Mouse (Mus musculus) hindbrain, embryonic 10.5 days (tissue): Measurements from ENCODE around the gene Ppfibp1. TPM values are rescaled to one million over a fixed set of nuclear protein-coding genes. Genes with fewer than 3 reads are reported as not detected.

Source experiments
- DNase-seq: peaks from one replicate; pipeline ENCODE4 v3.0.0-alpha.2; 2017; ENCODE audit warnings: low spot score
- H3K27ac ChIP-seq: fragments of 300-500 bp; sonication (generic); 2 replicates; pipeline ENCODE4 v1.5.1; 2016; ENCODE audit warnings: mild to moderate bottlenecking, moderate library complexity
- H3K27me3 ChIP-seq: fragments of 300-500 bp; sonication (generic); 2 replicates; pipeline ENCODE4 v1.6.1; 2016; ENCODE audit warnings: mild to moderate bottlenecking; ENCODE audit not compliant: poor library complexity, insufficient read depth, severe bottlenecking
- H3K36me3 ChIP-seq: fragments of 300-500 bp; sonication (generic); 2 replicates; pipeline ENCODE4 v1.6.1; 2016; ENCODE audit warnings: mild to moderate bottlenecking, moderate library complexity
- H3K4me1 ChIP-seq: fragments of 300-500 bp; sonication (generic); replicated peaks from 2 replicates; pipeline ENCODE4 v1.6.1; 2016; ENCODE audit warnings: mild to moderate bottlenecking
- H3K4me3 ChIP-seq: fragments of 300-500 bp; sonication (generic); 2 replicates; pipeline ENCODE4 v1.5.1; 2016; ENCODE audit warnings: mild to moderate bottlenecking, moderate library complexity
- H3K9me3 ChIP-seq: fragments of 300-500 bp; sonication (generic); 2 replicates; pipeline ENCODE4 v1.6.1; 2016; ENCODE audit warnings: mild to moderate bottlenecking, moderate library complexity
- WGBS: fragments of 180-500 bp; shearing (Covaris S2); methylation state at CpG from one replicate; pipeline ENCODE4 v1.1.7; 2016; 5-methylcytosine and 5-hydroxymethylcytosine counted together
- polyA plus RNA-seq: library from polyadenylated mRNA; unstranded; fragments of >200 nt; fragmentation: Nextera tagmentation; extraction: Ambion mirVana; gene quantifications from 2 replicates; pipeline ENCODE4 v1.2.1, GENCODE M21; 2016

The Ppfibp1 gene
- polyA plus RNA-seq, 1 experiment from 2014 or later = 26.8 TPM

GRCm38 (mm10) chr6:146973830-146974229, 85.5 kb downstream of the Ppfibp1 start:
- no peak for DNase-seq
- Histone ChIP-seq H3K4me3 (no peak overlapping the region), H3K9me3 (no peaks in the 10 kb centered on the region), H3K4me1 (0 out of 2 replicates have a peak, but pooled peaks cover under 1% of the 10 kb centered on the region), H3K27ac (no peak overlapping the region), H3K36me3 (no peaks in the 10 kb centered on the region), H3K27me3 (no peaks in the 10 kb centered on the region)

- no peak for DNase-seq
- no peaks in the 10 kb centered on the region; the same call in 1 of the 2 replicates for H3K36me3 ChIP-seq
Observed at GRCm38 (mm10) chr6:146976446-146976845, 88.2 kb downstream of the Ppfibp1 start.

GRCm38 (mm10) chr6:146978691-146979114, 90.4 kb downstream of the Ppfibp1 start:
- DNase-seq = no peak
- no peak overlapping the region for H3K27ac ChIP-seq
- H3K36me3 ChIP-seq = peaks cover 2% of the 10 kb centered on the region; the same call in 1 of the 2 replicates
- no peaks in the 10 kb centered on the region for H3K27me3 ChIP-seq
- WGBS = 72% methylated on average over 5 of the region's 5 CpGs
- H3K9me3 ChIP-seq = no peaks in the 10 kb centered on the region
- no peak overlapping the region for H3K4me3 ChIP-seq
- peaks cover 15% of the 10 kb centered on the region; the same call in 1 of the 2 replicates for H3K4me1 ChIP-seq

More at GRCm38 (mm10) chr6:146976446-146976845, 88.2 kb downstream of the Ppfibp1 start:
- Histone ChIP-seq H3K27ac (no peak overlapping the region), H3K4me3 (no peak overlapping the region), H3K27me3 (no peaks in the 10 kb centered on the region), H3K9me3 (no peaks in the 10 kb centered on the region), H3K4me1 (peaks cover 15% of the 10 kb centered on the region; the same call in 1 of the 2 replicates)
- WGBS = 89% methylated on average over 8 of the region's 8 CpGs

DNA sequence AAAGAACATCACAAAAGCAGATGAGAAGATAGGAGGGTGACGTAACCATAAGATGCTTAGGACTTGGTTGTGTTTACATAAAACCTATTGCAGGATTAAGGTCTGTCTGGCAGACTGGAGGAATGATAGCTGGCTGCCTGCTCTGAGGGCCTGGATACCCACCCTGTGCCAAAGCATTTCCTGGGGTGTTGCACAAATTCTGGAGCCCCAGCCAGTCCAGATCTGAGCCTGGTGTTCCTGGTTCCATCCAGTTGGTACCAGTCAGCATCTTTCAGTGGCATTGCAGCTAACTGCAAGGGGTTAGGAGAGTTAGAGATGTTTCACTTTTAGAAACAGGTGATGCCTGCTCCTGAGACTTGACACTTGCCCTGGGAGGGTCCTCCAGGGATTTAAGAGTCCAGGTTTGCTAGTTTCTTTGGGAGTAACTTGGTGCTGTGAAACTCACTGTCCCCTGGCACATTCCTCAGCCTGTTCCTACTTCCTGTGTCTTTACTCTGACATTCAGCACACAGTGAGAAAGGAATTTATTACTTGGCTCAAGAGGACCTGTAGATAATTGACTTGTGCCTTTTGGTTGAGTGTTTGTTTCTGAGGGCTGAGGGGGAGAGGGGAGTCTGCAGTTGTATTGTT, 90.9 kb downstream of the Ppfibp1 start:
- H3K4me1 ChIP-seq = peaks cover 15% of the 10 kb centered on the region; the same call in 1 of the 2 replicates
- no peaks in the 10 kb centered on the region for H3K27me3 ChIP-seq
- 73% methylated on average over 1 of the region's 1 CpGs for WGBS
- DNase-seq = no peak
- no peak overlapping the region for H3K4me3 ChIP-seq
- H3K9me3 ChIP-seq = no peaks in the 10 kb centered on the region
- H3K27ac ChIP-seq = no peak overlapping the region
- H3K36me3 ChIP-seq = peaks cover 2% of the 10 kb centered on the region; the same call in 1 of the 2 replicates

DNA sequence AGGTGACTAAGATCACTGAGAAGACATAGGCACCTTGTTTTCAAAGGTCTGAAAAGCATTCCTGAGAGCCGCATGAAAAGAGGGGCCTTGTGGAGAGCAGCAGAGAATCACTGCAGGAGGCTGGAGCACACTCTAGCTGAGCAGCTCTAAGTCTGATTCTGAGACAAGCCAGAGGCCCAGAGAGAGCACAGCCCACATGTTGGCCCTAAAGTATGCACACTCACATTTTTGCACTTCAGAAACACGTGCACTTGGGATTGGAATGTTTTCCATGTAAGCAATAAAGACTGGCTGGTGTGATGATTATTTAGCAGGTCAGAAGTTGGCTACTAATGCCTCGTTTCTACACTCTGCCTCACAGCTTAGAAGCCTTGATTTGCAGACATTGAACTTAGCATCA, 91.7 kb downstream of the Ppfibp1 start:
- Histone ChIP-seq H3K4me1 (peaks cover 15% of the 10 kb centered on the region; the same call in 1 of the 2 replicates), H3K36me3 (peaks cover 2% of the 10 kb centered on the region; the same call in 1 of the 2 replicates), H3K9me3 (no peaks in the 10 kb centered on the region), H3K27me3 (no peaks in the 10 kb centered on the region), H3K4me3 (no peak overlapping the region), H3K27ac (no peak overlapping the region)
- DNase-seq = no peak
- WGBS = 45% methylated on average over 3 of the region's 3 CpGs

GRCm38 (mm10) chr6:146981249-146981835, 93.1 kb downstream of the Ppfibp1 start:
- H3K27ac ChIP-seq = no peak overlapping the region
- no peaks in the 10 kb centered on the region for H3K27me3 ChIP-seq
- 56% methylated on average over 1 of the region's 1 CpGs for WGBS
- H3K9me3 ChIP-seq = no peaks in the 10 kb centered on the region
- H3K4me1 ChIP-seq = peaks cover 15% of the 10 kb centered on the region; the same call in 1 of the 2 replicates
- H3K36me3 ChIP-seq = peaks cover 2% of the 10 kb centered on the region; the same call in 1 of the 2 replicates
- H3K4me3 ChIP-seq = no peak overlapping the region
- DNase-seq = no peak

DNA sequence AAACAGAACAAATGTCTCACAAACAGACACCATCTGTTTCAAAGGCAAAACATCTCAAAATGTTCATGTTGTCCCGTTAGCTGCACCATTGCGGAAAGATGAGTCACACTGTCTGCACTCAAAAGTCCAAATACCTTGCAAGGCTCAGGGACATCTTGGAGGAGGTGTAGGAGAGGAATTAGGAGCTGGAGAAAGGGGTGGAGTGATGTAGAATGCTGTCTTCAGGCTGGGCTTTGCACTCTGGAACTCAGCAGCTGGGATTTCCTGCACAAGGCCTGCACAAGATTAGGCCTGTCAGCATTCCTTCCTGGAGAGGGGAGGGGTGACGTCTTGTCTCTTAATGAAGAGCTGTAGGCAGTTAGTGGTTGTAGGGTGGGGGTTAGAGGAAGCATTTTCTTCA, 96.3 kb downstream of the Ppfibp1 start:
- 79% methylated on average over 3 of the region's 3 CpGs for WGBS

DNA sequence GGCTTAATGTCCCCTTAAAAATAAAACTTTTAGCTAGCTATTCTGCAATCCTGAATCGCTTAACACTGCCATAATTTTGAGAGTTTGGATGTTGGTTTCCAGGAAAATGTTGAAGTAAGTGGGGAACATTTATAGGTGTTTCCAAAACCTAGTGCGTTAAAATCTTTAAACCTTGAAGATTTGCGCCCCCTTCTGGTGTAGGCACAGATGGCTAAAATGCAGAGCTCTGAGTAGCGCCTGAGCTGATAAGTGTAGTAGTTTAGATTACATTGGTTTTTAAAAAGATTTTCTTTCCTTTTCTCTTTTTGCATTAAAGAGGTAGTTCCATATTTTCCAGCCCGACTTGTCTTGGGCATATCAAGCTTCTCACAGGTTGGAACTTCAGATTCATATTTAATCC, 105.9 kb downstream of the Ppfibp1 start:
- DNase-seq = peak; percentile 18
- Histone ChIP-seq H3K36me3 (peaks cover 11% of the 10 kb centered on the region), H3K27me3 (no peaks in the 10 kb centered on the region), H3K27ac (no peak overlapping the region), H3K4me3 (no peak overlapping the region), H3K4me1 (no peaks in the 10 kb centered on the region), H3K9me3 (no peaks in the 10 kb centered on the region)
- 48% methylated on average over 5 of the region's 5 CpGs for WGBS

More for the DNA sequence above, 96.3 kb downstream of the Ppfibp1 start:
- Histone ChIP-seq H3K9me3 (no peaks in the 10 kb centered on the region), H3K4me3 (no peak overlapping the region), H3K27me3 (no peaks in the 10 kb centered on the region), H3K36me3 (peaks cover 2% of the 10 kb centered on the region; the same call in 1 of the 2 replicates), H3K27ac (no peak overlapping the region), H3K4me1 (peaks cover 7% of the 10 kb centered on the region; the same call in 1 of the 2 replicates)
- no peak for DNase-seq

DNA sequence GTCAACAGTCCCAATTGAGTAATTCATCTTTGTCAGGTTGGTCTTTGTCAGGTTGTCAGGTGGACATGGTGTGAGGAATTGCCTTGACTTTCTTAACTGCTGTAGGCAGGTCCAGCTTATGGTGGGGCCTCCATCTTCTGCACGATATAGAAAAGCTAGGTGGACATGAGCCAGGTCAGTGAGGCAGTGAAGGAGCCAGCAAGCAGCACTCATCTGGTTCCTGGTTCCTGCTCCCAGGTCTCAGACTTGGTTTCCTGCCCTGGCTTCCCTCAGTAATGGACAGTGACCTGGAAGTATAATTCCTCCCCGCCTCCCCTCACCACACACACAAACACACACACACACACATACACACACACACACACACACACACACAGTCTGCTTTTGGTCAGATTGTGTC, 107.1 kb downstream of the Ppfibp1 start:
- WGBS = 89% methylated on average over 2 of the region's 2 CpGs

GRCm38 (mm10) chr6:146995878-146996277, 107.6 kb downstream of the Ppfibp1 start:
- Histone ChIP-seq H3K4me1 (no peaks in the 10 kb centered on the region), H3K36me3 (peaks cover 18% of the 10 kb centered on the region), H3K4me3 (no peak overlapping the region), H3K9me3 (no peaks in the 10 kb centered on the region), H3K27me3 (no peaks in the 10 kb centered on the region), H3K27ac (no peak overlapping the region)
- WGBS = 86% methylated on average over 6 of the region's 6 CpGs
- DNase-seq = no peak

More for the DNA sequence above, 107.1 kb downstream of the Ppfibp1 start:
- H3K9me3 ChIP-seq = no peaks in the 10 kb centered on the region
- peaks cover 14% of the 10 kb centered on the region for H3K36me3 ChIP-seq
- H3K4me1 ChIP-seq = no peaks in the 10 kb centered on the region
- no peak overlapping the region for H3K27ac ChIP-seq
- no peaks in the 10 kb centered on the region for H3K27me3 ChIP-seq
- DNase-seq = no peak
- no peak overlapping the region for H3K4me3 ChIP-seq

DNA sequence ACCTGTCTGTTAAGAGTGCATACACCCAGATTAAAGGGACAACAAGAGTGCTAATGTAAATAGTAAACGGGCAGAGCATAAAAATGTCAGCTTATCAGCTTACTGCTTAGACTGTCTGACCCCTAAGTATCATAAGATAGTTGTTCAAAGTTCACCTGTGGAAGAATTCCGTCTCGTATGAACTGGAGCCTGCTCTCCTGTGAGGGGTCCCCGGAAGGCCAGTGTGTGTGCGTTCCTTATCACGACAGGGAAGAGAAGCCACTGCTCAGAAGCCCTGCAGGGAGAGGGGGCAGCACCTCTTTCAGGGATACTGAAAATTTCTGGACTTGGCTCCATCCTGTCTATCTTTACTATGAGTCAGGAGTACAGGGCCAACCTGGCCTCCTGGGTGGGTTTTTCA, 108.7 kb downstream of the Ppfibp1 start:
- DNase-seq = no peak
- 89% methylated on average over 6 of the region's 6 CpGs for WGBS

DNA sequence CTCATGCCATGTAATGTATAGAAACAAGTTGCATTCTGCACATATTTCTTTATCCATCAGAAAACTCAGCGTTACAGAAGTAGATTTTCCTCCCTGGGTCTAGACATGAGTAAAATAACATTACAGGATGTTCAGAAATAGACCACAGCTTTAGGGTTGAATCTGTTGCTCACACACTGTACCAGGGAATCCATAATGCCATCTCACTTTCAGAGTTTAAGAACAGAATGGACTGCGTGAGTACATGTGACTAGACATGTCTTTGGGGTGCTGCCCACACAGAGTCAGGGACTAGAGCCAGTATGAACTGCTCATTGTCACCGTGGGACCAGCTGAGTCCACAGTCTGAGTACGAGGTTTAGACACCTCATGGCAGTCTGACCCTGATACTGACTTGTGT, 110.4 kb downstream of the Ppfibp1 start:
- H3K27me3 ChIP-seq = no peaks in the 10 kb centered on the region
- no peaks in the 10 kb centered on the region for H3K9me3 ChIP-seq
- H3K36me3 ChIP-seq = peaks cover 39% of the 10 kb centered on the region
- no peak overlapping the region for H3K27ac ChIP-seq
- H3K4me3 ChIP-seq = no peak overlapping the region
- 92% methylated on average over 4 of the region's 4 CpGs for WGBS
- no peak for DNase-seq
- H3K4me1 ChIP-seq = no peaks in the 10 kb centered on the region

More for the DNA sequence above, 108.7 kb downstream of the Ppfibp1 start:
- H3K4me1 ChIP-seq = no peaks in the 10 kb centered on the region
- H3K27me3 ChIP-seq = no peaks in the 10 kb centered on the region
- no peaks in the 10 kb centered on the region for H3K9me3 ChIP-seq
- no peak overlapping the region for H3K4me3 ChIP-seq
- H3K27ac ChIP-seq = no peak overlapping the region
- peaks cover 23% of the 10 kb centered on the region for H3K36me3 ChIP-seq

GRCm38 (mm10) chr6:146999302-146999701, 111.0 kb downstream of the Ppfibp1 start:
- H3K4me3 ChIP-seq = no peak overlapping the region
- H3K9me3 ChIP-seq = no peaks in the 10 kb centered on the region
- no peak for DNase-seq
- WGBS = 89% methylated on average over 9 of the region's 9 CpGs
- peaks cover 44% of the 10 kb centered on the region for H3K36me3 ChIP-seq
- H3K27me3 ChIP-seq = no peaks in the 10 kb centered on the region
- no peak overlapping the region for H3K27ac ChIP-seq
- no peaks in the 10 kb centered on the region for H3K4me1 ChIP-seq
